Mouse (Mus musculus): ENCODE data around the gene Zfp101. TPM values are rescaled to one million over a fixed set of nuclear protein-coding genes. Genes with fewer than 3 reads are reported as not detected.

Zfp101 gene
- polyA plus RNA-seq (2012; rRNA removed) = 9.1 and 9.2 TPM in 2 replicates

- peak; percentile 94 for DNase-seq (ENCODE audit: extremely low spot score in 1 of 2, low spot score in 1 of 2)
Measured at GRCm38 (mm10) chr17:33394182-33395034, at the start of gene Zfp101. Gene Zfp101 (minus strand): TSS chr17:33394641.

- DNase-seq (ENCODE audit: extremely low spot score in 1 of 2, low spot score in 1 of 2) = no peak
Measured at GRCm38 (mm10) chr17:33441159-33441558, 46.7 kb upstream of the Zfp101 start.

GRCm38 (mm10) chr17:33439922-33440321 is 45.5 kb upstream of the Zfp101 start:
- DNase-seq (ENCODE audit: extremely low spot score in 1 of 2, low spot score in 1 of 2) = peak in 1 of 2 experiments; percentile 12

- peak; percentile 40 to 86 for DNase-seq (ENCODE audit: extremely low spot score in 1 of 2, low spot score in 1 of 2)
Measured at GRCm38 (mm10) chr17:33439148-33439547, 44.7 kb upstream of the Zfp101 start.

- no peak for DNase-seq (ENCODE audit: extremely low spot score in 1 of 2, low spot score in 1 of 2)
Measured at GRCm38 (mm10) chr17:33432019-33432946, 37.8 kb upstream of the Zfp101 start, which contains the start of gene Actl9. Gene Actl9 (plus strand): TSS chr17:33432896.

- DNase-seq (ENCODE audit: extremely low spot score in 1 of 2, low spot score in 1 of 2) = no peak
Measured at GRCm38 (mm10) chr17:33392271-33392670, 2.2 kb downstream of the Zfp101 start.

- DNase-seq (ENCODE audit: extremely low spot score in 1 of 2, low spot score in 1 of 2) = peak; percentile 22 to 47
Measured at GRCm38 (mm10) chr17:33385705-33386104, 8.7 kb downstream of the Zfp101 start.

GRCm38 (mm10) chr17:33372795-33373194 is 21.6 kb downstream of the Zfp101 start:
- no peak for DNase-seq (ENCODE audit: extremely low spot score in 1 of 2, low spot score in 1 of 2)

- peak; percentile 85 to 93 for DNase-seq (ENCODE audit: extremely low spot score in 1 of 2, low spot score in 1 of 2)
Measured at GRCm38 (mm10) chr17:33358411-33359384, 35.7 kb downstream of the Zfp101 start, which contains the start of gene Zfp81. Gene Zfp81 (minus strand): TSS chr17:33358878.

GRCm38 (mm10) chr17:33352981-33353380 is 41.5 kb downstream of the Zfp101 start:
- no peak for DNase-seq (ENCODE audit: extremely low spot score in 1 of 2, low spot score in 1 of 2)

Other genes with a start within 250 kb of the Zfp101 start
- 0.02 and 0.06 TPM in 2 replicates for gene Olfr55, start 226.2 kb downstream of the Zfp101 start, polyA plus RNA-seq (2012; rRNA removed)
- 0.15 TPM in 1 of 2 replicates, not detected in the other for gene Olfr239, start 203.3 kb downstream of the Zfp101 start, polyA plus RNA-seq (2012; rRNA removed)
- gene Olfr1564, start 173.0 kb downstream of the Zfp101 start, polyA plus RNA-seq (2012; rRNA removed) = 2.4 TPM in 2 replicates
- 5.5 and 6.2 TPM in 2 replicates for gene Zfp955a, start 139.5 kb downstream of the Zfp101 start, polyA plus RNA-seq (2012; rRNA removed)
- not detected in 2 replicates for gene Olfr63, start 130.0 kb downstream of the Zfp101 start, polyA plus RNA-seq (2012; rRNA removed)
- gene Zfp955b, start 105.1 kb downstream of the Zfp101 start, polyA plus RNA-seq (2012; rRNA removed) = 10.1 and 12.0 TPM in 2 replicates
- 10.9 and 11.4 TPM in 2 replicates for gene Zfp81, start 35.8 kb downstream of the Zfp101 start, polyA plus RNA-seq (2012; rRNA removed)
- 0.19 and 0.28 TPM in 2 replicates for gene Actl9, start 38.3 kb upstream of the Zfp101 start, polyA plus RNA-seq (2012; rRNA removed)
- gene Adamts10, start 129.6 kb upstream of the Zfp101 start, polyA plus RNA-seq (2012; rRNA removed) = 55.3 and 66.3 TPM in 2 replicates
- 2.0 and 2.6 TPM in 2 replicates for gene Myo1f, start 161.1 kb upstream of the Zfp101 start, polyA plus RNA-seq (2012; rRNA removed)
- 87.1 and 95.7 TPM in 2 replicates for gene Zfp414, start 234.4 kb upstream of the Zfp101 start, polyA plus RNA-seq (2012; rRNA removed)
- 0.88 and 1.5 TPM in 2 replicates for gene Pram1, start 243.4 kb upstream of the Zfp101 start, polyA plus RNA-seq (2012; rRNA removed)

Measured in frontal cortex, adult 2 months (tissue).